Mouse (Mus musculus) lung, postnatal 36 days (tissue): Measurements from ENCODE around the gene Snx13.

Source experiments
- DNase-seq: peaks from one replicate; pipeline ENCODE4 v3.0.0; 2022; ENCODE audit warnings: mixed read lengths

Gene Snx13

GRCm38 (mm10) chr12:35191698-35192425 is 144.9 kb downstream of the Snx13 start:
- DNase-seq: peak; percentile 90

- DNase-seq: no peak
Observed at GRCm38 (mm10) chr12:35192426-35192769, 145.4 kb downstream of the Snx13 start.
